Mouse (Mus musculus) E14TG2a.4 (cell line): ENCODE measurements around the gene Rab11fip3.

Experiments
- CTCF ChIP-seq: conservative IDR thresholded peaks from 2 replicates; pipeline ENCODE4 v1.5.1; 2014; ENCODE audit warnings: low read length
- NANOG ChIP-seq: IDR thresholded peaks from 2 replicates; pipeline ENCODE4 v1.6.1; 2014; ENCODE audit warnings: borderline replicate concordance, low read length, mixed read lengths
- POU5F1 ChIP-seq: IDR thresholded peaks from 2 replicates; pipeline ENCODE4 v1.6.1; 2014; ENCODE audit warnings: low read length, borderline replicate concordance

- TF ChIP-seq CTCF (no peak), NANOG (no peak), POU5F1 (no peak)
Measured at GRCm38 (mm10) chr17:26043249-26043636, 26.1 kb downstream of the Rab11fip3 start.
